Mouse (Mus musculus) brown adipose tissue, adult 24 weeks (tissue): ENCODE measurements around the gene Gm20388. TPM values are rescaled to one million over a fixed set of nuclear protein-coding genes. Genes with fewer than 3 reads are reported as not detected.

Experiments
- H3K27ac ChIP-seq: fragments of 200-500 bp; replicated peaks from 2 replicates; pipeline ENCODE4 v1.5.1; 2012; ENCODE audit warnings: low read depth, mild to moderate bottlenecking, low read length
- H3K4me1 ChIP-seq: fragments of 200-500 bp; 2 replicates; pipeline ENCODE4 v1.6.1; 2012; ENCODE audit warnings: low read length, mixed read lengths; ENCODE audit not compliant: control insufficient read depth, insufficient read depth, insufficient read length
- H3K4me3 ChIP-seq: fragments of 200-500 bp; 2 replicates; pipeline ENCODE4 v1.5.1; 2012; ENCODE audit warnings: low read depth, mild to moderate bottlenecking, low read length, moderate library complexity; ENCODE audit not compliant: insufficient read depth
- polyA plus RNA-seq: library from polyadenylated mRNA; stranded (reverse); fragments of >200 nt; gene quantifications from 2 replicates; pipeline ENCODE4 v1.2.4, GENCODE M21; 2012; ENCODE audit not compliant: missing spikeins, insufficient read depth, insufficient read length

The Gm20388 gene
- polyA plus RNA-seq, 1 experiment, result 44.7 TPM

GRCm38 (mm10) chr8:121861806-121862548, 1951.3 kb downstream of the Gm20388 start:
- Histone ChIP-seq H3K27ac (no peak overlapping the region), H3K4me1 (no peaks in the 10 kb centered on the region)

DNA sequence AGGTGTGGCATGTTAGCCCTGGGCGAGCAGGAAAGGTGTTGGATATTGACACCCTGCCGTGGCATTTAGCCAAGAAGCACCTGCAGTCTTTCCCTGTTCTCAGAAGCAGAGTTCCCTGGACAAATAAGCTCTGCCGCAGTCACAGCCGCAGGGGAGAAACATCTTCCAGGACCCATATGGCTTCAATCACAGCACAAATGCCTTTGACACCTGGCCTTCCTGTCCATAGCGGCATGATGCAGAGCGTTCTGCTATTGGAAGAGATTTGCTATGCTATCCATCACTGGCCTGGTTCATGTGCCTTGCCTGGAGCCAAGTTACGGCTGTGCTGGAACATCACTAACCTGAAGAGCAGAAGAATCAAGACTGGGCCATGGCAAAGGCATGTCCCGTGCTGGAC, 1954.7 kb downstream of the Gm20388 start:
- no peaks in the 10 kb centered on the region for H3K4me1 ChIP-seq
- H3K27ac ChIP-seq, result no peak overlapping the region
- no peak overlapping the region for H3K4me3 ChIP-seq

More at GRCm38 (mm10) chr8:121861806-121862548, 1951.3 kb downstream of the Gm20388 start:
- H3K4me3 ChIP-seq, result no peak overlapping the region

DNA sequence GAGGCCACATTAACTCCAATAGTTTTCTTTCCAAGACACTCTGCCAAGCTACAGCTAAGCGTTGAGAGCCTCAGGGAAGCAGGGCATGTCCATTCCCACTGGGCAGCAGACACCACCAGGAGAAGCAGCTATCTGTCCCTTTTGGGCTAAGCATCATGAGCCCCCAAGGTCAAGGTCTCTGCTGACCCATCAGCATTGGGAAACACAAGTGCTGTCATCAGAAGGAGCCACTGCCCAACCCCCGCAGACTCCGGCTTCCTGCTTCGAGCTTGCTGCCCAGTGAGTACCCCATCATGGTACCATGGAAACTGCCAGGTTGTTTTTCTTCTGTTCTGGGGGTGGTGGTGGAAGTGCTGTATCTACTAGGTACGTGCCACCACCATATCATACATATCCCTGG, 1957.6 kb downstream of the Gm20388 start:
- Histone ChIP-seq H3K27ac (no peak overlapping the region), H3K4me3 (no peak overlapping the region), H3K4me1 (no peaks in the 10 kb centered on the region; the same call in 1 of the 2 replicates)

DNA sequence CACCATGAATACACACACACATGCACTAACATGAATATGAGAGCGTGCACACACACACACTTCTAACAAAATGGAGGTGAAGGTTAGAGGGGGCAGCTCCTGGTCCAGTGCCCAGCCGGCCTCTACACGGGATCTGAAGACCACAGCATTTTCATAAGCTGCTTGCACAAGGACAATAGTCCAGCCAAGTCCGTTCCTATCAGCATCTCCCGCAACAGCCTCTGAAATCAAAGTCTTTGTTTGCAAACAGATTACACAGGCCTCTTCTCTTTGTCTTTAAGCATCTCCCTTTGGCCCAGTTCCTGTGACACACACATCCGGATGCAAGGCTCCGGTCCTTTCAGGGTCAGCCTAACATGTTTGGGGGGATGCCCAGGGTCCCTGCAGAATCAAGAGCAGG, 1958.3 kb downstream of the Gm20388 start:
- Histone ChIP-seq H3K4me3 (no peak overlapping the region), H3K4me1 (no peaks in the 10 kb centered on the region; the same call in 1 of the 2 replicates), H3K27ac (no peak overlapping the region)

- Histone ChIP-seq H3K4me3 (no peak overlapping the region), H3K4me1 (no peaks in the 10 kb centered on the region; the same call in 1 of the 2 replicates), H3K27ac (no peak overlapping the region)
Observed at GRCm38 (mm10) chr8:121870190-121870589, 1959.5 kb downstream of the Gm20388 start.

DNA sequence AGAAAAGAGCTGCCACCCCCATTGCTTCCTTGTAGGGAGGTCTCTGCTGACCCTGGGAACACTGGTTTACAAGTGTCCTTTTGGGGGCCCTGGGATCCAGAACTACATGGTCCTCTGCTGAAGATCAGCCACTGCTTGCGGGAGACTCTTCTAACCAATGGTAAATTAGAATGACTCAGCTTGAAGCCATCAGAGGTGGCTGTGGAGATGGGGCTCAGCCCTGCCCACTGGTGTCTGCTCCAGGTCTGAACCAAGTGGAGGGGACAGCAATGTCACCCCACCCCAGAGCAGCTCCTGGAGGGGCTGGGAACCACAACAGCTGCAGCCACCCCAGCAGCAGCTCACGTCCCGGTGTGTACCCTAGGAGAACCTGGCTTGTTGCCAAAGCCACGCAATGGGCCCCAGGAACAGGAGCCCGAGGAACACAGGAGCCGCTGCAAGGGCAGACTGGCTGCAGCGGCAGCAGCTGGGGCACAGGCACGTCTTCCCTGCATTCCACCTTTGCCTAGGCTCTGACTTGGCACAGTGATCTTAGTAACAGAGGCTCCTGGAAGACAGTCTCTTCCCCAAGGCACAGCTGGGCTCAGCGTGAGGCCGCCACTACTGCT, 1961.3 kb downstream of the Gm20388 start:
- Histone ChIP-seq H3K27ac (no peak overlapping the region), H3K4me3 (no peak overlapping the region), H3K4me1 (no peaks in the 10 kb centered on the region; the same call in 1 of the 2 replicates)

- no peaks in the 10 kb centered on the region; the same call in 1 of the 2 replicates for H3K4me1 ChIP-seq
- H3K27ac ChIP-seq, result no peak overlapping the region
- no peak overlapping the region for H3K4me3 ChIP-seq
Observed at GRCm38 (mm10) chr8:121874031-121874430, 1963.4 kb downstream of the Gm20388 start.

DNA sequence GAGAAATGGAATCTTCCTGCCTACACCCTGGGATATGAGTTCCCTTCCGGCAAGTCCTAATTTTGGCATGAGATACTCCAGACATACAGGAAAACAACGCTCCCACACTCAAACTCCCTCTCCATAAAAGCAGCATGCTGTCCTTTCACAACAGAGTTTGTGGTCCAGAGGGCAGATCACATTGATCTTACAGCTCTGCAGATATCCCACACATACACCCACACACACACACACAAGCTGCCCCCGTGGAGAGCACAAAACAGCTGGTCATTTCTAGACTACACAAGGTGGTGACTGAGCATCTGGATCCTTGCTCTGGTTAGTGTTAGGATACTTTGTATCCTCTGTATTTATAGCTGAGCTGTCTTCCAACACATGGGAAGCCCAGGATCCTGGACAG, 1964.4 kb downstream of the Gm20388 start:
- no peak overlapping the region for H3K4me3 ChIP-seq
- H3K4me1 ChIP-seq, result no peaks in the 10 kb centered on the region; the same call in 1 of the 2 replicates
- H3K27ac ChIP-seq, result no peak overlapping the region

GRCm38 (mm10) chr8:121875517-121875916, 1964.9 kb downstream of the Gm20388 start:
- Histone ChIP-seq H3K27ac (no peak overlapping the region), H3K4me1 (no peaks in the 10 kb centered on the region; the same call in 1 of the 2 replicates), H3K4me3 (no peak overlapping the region)

DNA sequence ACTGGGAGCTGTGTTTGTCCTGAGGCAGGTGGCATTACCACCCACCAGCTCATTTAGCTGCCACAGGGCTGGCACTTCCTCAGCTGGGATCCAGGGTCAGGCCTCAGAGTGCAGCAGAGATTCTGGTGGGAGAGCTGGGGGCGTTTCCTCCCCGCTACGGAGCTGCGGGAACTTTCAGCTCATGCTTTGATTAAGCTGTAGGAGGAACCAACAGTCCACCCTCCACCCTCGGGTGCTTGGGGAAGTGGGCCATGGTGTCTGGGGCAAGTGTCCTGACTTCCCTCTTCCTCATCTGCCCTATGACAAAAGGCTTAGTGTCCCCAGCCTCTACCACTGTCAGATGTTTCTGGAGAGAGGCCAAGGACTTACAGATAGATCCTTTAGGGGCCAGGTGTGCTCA, 1966.6 kb downstream of the Gm20388 start:
- Histone ChIP-seq H3K4me3 (no peak overlapping the region), H3K4me1 (no peaks in the 10 kb centered on the region), H3K27ac (no peak overlapping the region)

DNA sequence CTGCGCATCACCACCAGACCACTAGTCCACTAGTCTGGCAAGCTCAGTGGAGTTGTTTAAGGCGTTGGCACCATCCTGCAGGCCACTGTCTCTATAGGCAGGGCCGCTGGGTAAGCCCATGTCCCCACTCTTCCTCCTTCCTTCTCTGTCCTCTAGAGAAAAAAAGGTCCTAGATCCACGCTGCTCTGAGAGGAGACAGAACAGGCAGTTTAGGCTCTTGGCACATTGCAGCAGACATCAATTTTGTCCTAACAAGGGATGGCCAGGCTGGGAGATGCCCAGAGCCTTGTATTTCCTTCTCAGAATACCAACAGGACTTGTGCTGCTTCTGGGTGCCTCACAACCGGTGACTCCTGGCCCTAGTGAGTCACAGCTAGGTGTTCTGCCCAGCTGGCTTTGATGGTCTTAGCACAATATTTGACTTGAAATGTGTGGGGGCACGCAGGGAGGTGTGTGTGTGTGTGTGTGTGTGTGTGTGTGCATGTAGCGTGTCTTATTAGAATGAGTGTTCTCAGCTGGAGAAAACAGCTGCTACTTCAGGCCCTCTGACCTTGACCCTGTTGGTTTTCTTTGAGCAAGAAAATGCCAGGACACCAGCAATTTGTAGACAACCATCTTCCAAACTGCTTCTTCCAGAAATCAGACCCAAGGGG, 1967.3 kb downstream of the Gm20388 start:
- Histone ChIP-seq H3K27ac (no peak overlapping the region), H3K4me1 (no peaks in the 10 kb centered on the region), H3K4me3 (no peak overlapping the region)

- Histone ChIP-seq H3K4me3 (no peak overlapping the region), H3K27ac (no peak overlapping the region), H3K4me1 (no peaks in the 10 kb centered on the region)
Observed at GRCm38 (mm10) chr8:121879712-121880111, 1969.1 kb downstream of the Gm20388 start.

- Histone ChIP-seq H3K4me1 (no peaks in the 10 kb centered on the region), H3K27ac (no peak overlapping the region), H3K4me3 (no peak overlapping the region)
Observed at GRCm38 (mm10) chr8:121880818-121881217, 1970.2 kb downstream of the Gm20388 start.

- no peak overlapping the region for H3K4me3 ChIP-seq
- no peak overlapping the region for H3K27ac ChIP-seq
- no peaks in the 10 kb centered on the region for H3K4me1 ChIP-seq
Observed at GRCm38 (mm10) chr8:121881921-121882320, 1971.3 kb downstream of the Gm20388 start.

- Histone ChIP-seq H3K4me1 (no peaks in the 10 kb centered on the region), H3K27ac (no peak overlapping the region), H3K4me3 (no peak overlapping the region)
Observed at GRCm38 (mm10) chr8:121884181-121884580, 1973.5 kb downstream of the Gm20388 start.
